Mouse (Mus musculus): ENCODE data around the gene Panx3. TPM values are rescaled to one million over a fixed set of nuclear protein-coding genes. Genes with fewer than 3 reads are reported as not detected.

Panx3 gene
- polyA plus RNA-seq, 1 experiment from 2014 or later: not detected

DNA sequence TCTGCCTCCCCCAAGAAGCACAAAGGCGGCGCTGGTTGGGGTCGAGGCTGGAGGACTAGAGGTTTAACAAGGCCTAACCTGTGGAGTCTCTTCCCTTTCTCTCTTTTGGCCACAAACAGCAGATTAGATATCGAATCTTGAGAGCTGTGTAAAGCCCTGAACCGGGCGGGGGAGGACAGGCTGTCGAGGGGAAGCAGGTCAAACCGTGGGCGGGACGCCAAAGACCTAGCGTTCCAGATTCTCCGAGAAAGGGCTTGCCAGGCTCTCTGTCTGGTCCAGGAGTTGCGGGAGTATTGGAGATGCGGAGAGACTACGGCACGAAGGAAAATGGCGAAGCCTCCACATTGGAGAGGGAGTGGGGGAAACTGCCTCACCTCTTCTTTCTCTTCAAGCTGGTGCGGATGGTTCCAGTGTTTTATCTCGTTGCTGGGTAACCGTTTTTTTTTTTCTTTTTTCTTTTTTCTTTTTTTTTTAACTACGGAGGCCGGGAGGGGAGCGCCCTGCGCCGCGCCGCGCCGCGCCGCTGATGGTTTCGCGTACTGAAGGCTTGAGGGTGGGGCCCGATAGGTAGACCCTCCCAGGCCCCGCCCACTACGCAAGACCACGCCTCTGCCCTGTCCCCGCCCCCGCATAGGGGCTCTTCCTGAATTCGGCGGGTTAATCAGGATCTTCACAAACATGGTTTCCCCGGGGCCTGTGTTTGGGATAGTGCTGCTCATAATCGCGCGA, 55.7 kb downstream of the Panx3 start, which contains the start of gene Spa17:
Gene Spa17, minus strand, starts transcription at position 541 of the 729 bp plus-strand sequence.
- Histone ChIP-seq H3K4me2 (replicated peaks) (peak within 1 kb of the TSS; percentile 79), H3K36me3 (no peaks in the 10 kb centered on the region), H3K4me1 (replicated peaks) (peaks cover 6% of the 10 kb centered on the region; the same call in 1 of the 2 replicates), H3K4me3 (replicated peaks) (peak within 1 kb of the TSS; percentile 66), H3K27me3 (replicated peaks) (no peaks in the 10 kb centered on the region), H3K9ac (peak within 1 kb of the TSS; percentile 58), H3K27ac (peak within 1 kb of the TSS; percentile 60), H3K9me3 (no peaks in the 10 kb centered on the region)
- ATAC-seq: peak; percentile 98
- WGBS: under 1% methylated on average over 45 of the region's 45 CpGs

Other genes starting within 250 kb of the Panx3 start
- 0.04 TPM in 1 of 2 replicates, not detected in the other for gene Robo3, start 236.0 kb downstream of the Panx3 start, polyA plus RNA-seq (2015; fragmentation: Nextera tagmentation; extraction: Ambion mirVana)
- gene Msantd2, start 179.9 kb downstream of the Panx3 start, polyA plus RNA-seq (2015; fragmentation: Nextera tagmentation; extraction: Ambion mirVana): 17.9 and 19.4 TPM in 2 replicates
- 47.4 and 49.0 TPM in 2 replicates for gene Esam, start 141.2 kb downstream of the Panx3 start, polyA plus RNA-seq (2015; fragmentation: Nextera tagmentation; extraction: Ambion mirVana)
- gene Vsig2, start 130.0 kb downstream of the Panx3 start, polyA plus RNA-seq (2015; fragmentation: Nextera tagmentation; extraction: Ambion mirVana): 2.6 and 3.0 TPM in 2 replicates
- 2.9 and 3.7 TPM in 2 replicates for gene Nrgn, start 116.3 kb downstream of the Panx3 start, polyA plus RNA-seq (2015; fragmentation: Nextera tagmentation; extraction: Ambion mirVana)
- 13.9 and 14.5 TPM in 2 replicates for gene Siae, start 113.5 kb downstream of the Panx3 start, polyA plus RNA-seq (2015; fragmentation: Nextera tagmentation; extraction: Ambion mirVana)
- gene Spa17, start 55.5 kb downstream of the Panx3 start, polyA plus RNA-seq (2015; fragmentation: Nextera tagmentation; extraction: Ambion mirVana): 3.7 and 3.8 TPM in 2 replicates
- gene Tbrg1, start 11.9 kb downstream of the Panx3 start, polyA plus RNA-seq (2015; fragmentation: Nextera tagmentation; extraction: Ambion mirVana): 162 and 171 TPM in 2 replicates
- not detected in 2 replicates for gene Olfr160, start 47.0 kb upstream of the Panx3 start, polyA plus RNA-seq (2015; fragmentation: Nextera tagmentation; extraction: Ambion mirVana)
- not detected in 2 replicates for gene Olfr874, start 75.9 kb upstream of the Panx3 start, polyA plus RNA-seq (2015; fragmentation: Nextera tagmentation; extraction: Ambion mirVana)
- not detected in 2 replicates for gene Olfr875, start 102.6 kb upstream of the Panx3 start, polyA plus RNA-seq (2015; fragmentation: Nextera tagmentation; extraction: Ambion mirVana)
- gene Olfr876, start 133.8 kb upstream of the Panx3 start, polyA plus RNA-seq (2015; fragmentation: Nextera tagmentation; extraction: Ambion mirVana): not detected in 2 replicates
- not detected in 2 replicates for gene Olfr877, start 185.0 kb upstream of the Panx3 start, polyA plus RNA-seq (2015; fragmentation: Nextera tagmentation; extraction: Ambion mirVana)
- not detected in 2 replicates for gene Olfr145, start 227.5 kb upstream of the Panx3 start, polyA plus RNA-seq (2015; fragmentation: Nextera tagmentation; extraction: Ambion mirVana)
- not detected in 2 replicates for gene Olfr878, start 248.6 kb upstream of the Panx3 start, polyA plus RNA-seq (2015; fragmentation: Nextera tagmentation; extraction: Ambion mirVana)